Mouse (Mus musculus): ENCODE data around the gene Pelo.

- TF ChIP-seq GATA1 (IDR thresholded peaks at IDR 0.05; ENCODE audit: borderline replicate concordance, low read length) (no peak), FLI1 (IDR thresholded peaks at IDR 0.05; ENCODE audit: low read length) (no peak)
Observed at GRCm38 (mm10) chr13:115130035-115130434, 40.0 kb upstream of the Pelo start.
